Mouse (Mus musculus) retina, postnatal 1 day (tissue): ENCODE results near the gene Stil.
"Not testable (repeated sequence)": the region's sequence is repeated elsewhere in the genome, so short reads cannot be mapped to it uniquely, and the experiment has no call there.

Source experiments
- DNase-seq: peaks from one replicate; pipeline ENCODE4 v3.0.0-alpha.2; 2012

Stil gene

GRCm38 (mm10) chr4:114999773-115000428, at the start of gene Stil:
Gene Stil (plus strand): TSS chr4:115000159.
- DNase-seq: peak; percentile 100

GRCm38 (mm10) chr4:114953172-114953571, 46.8 kb upstream of the Stil start:
- DNase-seq: no peak

GRCm38 (mm10) chr4:114957403-114957802, 42.6 kb upstream of the Stil start:
- no peak for DNase-seq

- no peak for DNase-seq
Observed at GRCm38 (mm10) chr4:114958231-114958630, 41.7 kb upstream of the Stil start.

GRCm38 (mm10) chr4:114958786-114959185, 41.2 kb upstream of the Stil start:
- DNase-seq: no peak

GRCm38 (mm10) chr4:114959533-114959932, 40.4 kb upstream of the Stil start:
- no peak for DNase-seq

GRCm38 (mm10) chr4:114960881-114961280, 39.1 kb upstream of the Stil start:
- not testable (repeated sequence) for DNase-seq

GRCm38 (mm10) chr4:114970736-114971135, 29.2 kb upstream of the Stil start:
- DNase-seq: no peak

GRCm38 (mm10) chr4:114973229-114973740, 26.7 kb upstream of the Stil start:
- DNase-seq: no peak

GRCm38 (mm10) chr4:114982619-114983018, 17.3 kb upstream of the Stil start:
- no peak for DNase-seq

- peak; percentile 35 for DNase-seq
Observed at GRCm38 (mm10) chr4:114983020-114983419, 16.9 kb upstream of the Stil start.

GRCm38 (mm10) chr4:114986211-114986590, 13.8 kb upstream of the Stil start:
- DNase-seq: no peak

GRCm38 (mm10) chr4:114986591-114987432, 13.1 kb upstream of the Stil start, which contains the start of gene Cmpk1:
Gene Cmpk1 (minus strand): TSS chr4:114987241.
- peak; percentile 92 for DNase-seq

GRCm38 (mm10) chr4:114994218-114994617, 5.7 kb upstream of the Stil start:
- DNase-seq: no peak

GRCm38 (mm10) chr4:114997051-114997450, 2.9 kb upstream of the Stil start:
- DNase-seq: peak; percentile 53

- DNase-seq: no peak
Observed at GRCm38 (mm10) chr4:114999445-114999772, 550 bp upstream of the Stil start.

GRCm38 (mm10) chr4:115000429-115000795, 453 bp downstream of the Stil start:
- DNase-seq: peak; percentile 44

- DNase-seq: no peak
Observed at GRCm38 (mm10) chr4:115014276-115014675, 14.3 kb downstream of the Stil start.

GRCm38 (mm10) chr4:115019997-115020396, 20.0 kb downstream of the Stil start:
- DNase-seq: no peak

- DNase-seq: no peak
Observed at GRCm38 (mm10) chr4:115035043-115035442, 35.1 kb downstream of the Stil start.

GRCm38 (mm10) chr4:115038242-115038641, 38.3 kb downstream of the Stil start:
- peak; percentile 75 for DNase-seq

GRCm38 (mm10) chr4:115045621-115046020, 45.7 kb downstream of the Stil start:
- DNase-seq: no peak

GRCm38 (mm10) chr4:115047750-115048149, 47.8 kb downstream of the Stil start:
- DNase-seq: peak; percentile 66

GRCm38 (mm10) chr4:115048190-115048589, 48.2 kb downstream of the Stil start:
- DNase-seq: no peak
